Mouse (Mus musculus): ENCODE results near the gene Myo1d.

Gene Myo1d

GRCm38 (mm10) chr11:80778916-80779526 lies 804 bp downstream of the Myo1d start:
- no peak for DNase-seq (ENCODE audit: low read depth)

- peak; percentile 9 for DNase-seq (ENCODE audit: low read depth)
These were observed 1.7 kb downstream of the Myo1d start for GRCm38 (mm10) chr11:80778157-80778556.

- peak; percentile 23 for DNase-seq (ENCODE audit: low read depth)
These were observed 2.1 kb downstream of the Myo1d start for GRCm38 (mm10) chr11:80777708-80778107.

- DNase-seq (ENCODE audit: low read depth), result no peak
These were observed 4.3 kb downstream of the Myo1d start for GRCm38 (mm10) chr11:80775535-80775934.

GRCm38 (mm10) chr11:80772595-80773210 lies 7.1 kb downstream of the Myo1d start:
- no peak for DNase-seq (ENCODE audit: low read depth)

- no peak for DNase-seq (ENCODE audit: low read depth)
These were observed 8.1 kb downstream of the Myo1d start for GRCm38 (mm10) chr11:80771596-80772250.

GRCm38 (mm10) chr11:80771186-80771585 lies 8.6 kb downstream of the Myo1d start:
- no peak for DNase-seq (ENCODE audit: low read depth)

GRCm38 (mm10) chr11:80767320-80767617 lies 12.6 kb downstream of the Myo1d start:
- no peak for DNase-seq (ENCODE audit: low read depth)

- DNase-seq (ENCODE audit: low read depth), result no peak
These were observed 13.1 kb downstream of the Myo1d start for GRCm38 (mm10) chr11:80766472-80767319.

GRCm38 (mm10) chr11:80766068-80766467 lies 13.8 kb downstream of the Myo1d start:
- DNase-seq (ENCODE audit: low read depth), result no peak

- no peak for DNase-seq (ENCODE audit: low read depth)
These were observed 17.8 kb downstream of the Myo1d start for GRCm38 (mm10) chr11:80762066-80762465.

- DNase-seq (ENCODE audit: low read depth), result no peak
These were observed 18.4 kb downstream of the Myo1d start for GRCm38 (mm10) chr11:80761285-80761974.

GRCm38 (mm10) chr11:80759023-80759422 lies 20.8 kb downstream of the Myo1d start:
- no peak for DNase-seq (ENCODE audit: low read depth)

- DNase-seq (ENCODE audit: low read depth), result no peak
These were observed 25.6 kb downstream of the Myo1d start for GRCm38 (mm10) chr11:80754201-80754600.

GRCm38 (mm10) chr11:80751168-80751567 lies 28.7 kb downstream of the Myo1d start:
- DNase-seq (ENCODE audit: low read depth), result no peak

GRCm38 (mm10) chr11:80749187-80749586 lies 30.6 kb downstream of the Myo1d start:
- DNase-seq (ENCODE audit: low read depth), result no peak

- no peak for DNase-seq (ENCODE audit: low read depth)
These were observed 34.4 kb downstream of the Myo1d start for GRCm38 (mm10) chr11:80745426-80745825.

- no peak for DNase-seq (ENCODE audit: low read depth)
These were observed 35.9 kb downstream of the Myo1d start for GRCm38 (mm10) chr11:80743823-80744410.

- no peak for DNase-seq (ENCODE audit: low read depth)
These were observed 37.4 kb downstream of the Myo1d start for GRCm38 (mm10) chr11:80742462-80742861.

- DNase-seq (ENCODE audit: low read depth), result no peak
These were observed 45.1 kb downstream of the Myo1d start for GRCm38 (mm10) chr11:80734771-80735170.

GRCm38 (mm10) chr11:80724701-80725100 lies 55.1 kb downstream of the Myo1d start:
- DNase-seq (ENCODE audit: low read depth), result no peak
